Mouse (Mus musculus) erythroblast, embryonic 14.5 days (primary cell): Measurements from ENCODE around the gene Ampd2.

ENCODE experiments used
- GATA1 ChIP-seq: IDR thresholded peaks from 2 replicates; pipeline ENCODE4 v1.6.1; 2012; ENCODE audit warnings: low read length, inconsistent platforms, mixed read lengths
- TAL1 ChIP-seq: IDR thresholded peaks from 3 replicates; pipeline ENCODE4 v1.6.1; 2012; ENCODE audit warnings: low read length, inconsistent platforms, mixed read lengths

DNA sequence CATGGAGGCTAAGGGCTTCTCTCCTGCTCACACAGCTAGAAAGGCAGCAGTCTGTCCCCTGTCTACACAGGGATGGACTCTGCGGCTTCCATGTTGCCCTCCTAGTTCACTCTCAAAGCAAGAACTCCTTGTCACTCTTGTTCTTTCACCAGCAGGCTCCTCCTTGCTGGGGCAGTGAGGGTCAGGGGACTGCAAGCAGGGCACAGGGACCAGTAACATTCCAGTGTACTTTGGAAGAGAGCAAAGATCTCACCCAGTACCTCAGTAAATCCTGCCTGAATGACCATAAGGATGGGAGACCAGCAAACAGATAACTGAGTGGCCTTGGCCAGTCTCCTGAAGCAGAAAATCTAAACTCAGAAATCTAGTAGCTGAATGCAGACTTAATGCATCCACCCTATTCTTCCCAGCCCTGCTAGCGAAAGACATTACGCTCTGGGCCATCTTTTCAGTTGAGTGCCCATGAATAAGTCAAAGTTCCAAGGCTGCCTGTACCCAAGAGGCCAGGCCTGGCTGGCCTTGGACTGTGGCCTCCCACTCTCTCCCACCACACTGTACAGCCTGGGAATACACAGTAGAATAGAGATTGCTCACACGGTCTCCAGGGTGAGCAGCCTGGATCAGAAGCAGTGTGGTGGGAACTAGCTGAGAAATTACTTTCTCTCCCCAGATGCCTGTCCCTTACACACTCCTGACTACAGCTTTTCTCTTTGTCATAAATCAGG is 57.6 kb downstream of the Ampd2 start:
- TF ChIP-seq GATA1: no peak
- TF ChIP-seq TAL1: 0 out of 3 replicates have a peak, but pooled peaks have one; percentile 9
